Mouse (Mus musculus) midbrain, postnatal 0 days (tissue): Measurements from ENCODE around the gene Kif26a. TPM values are rescaled to one million over a fixed set of nuclear protein-coding genes. Genes with fewer than 3 reads are reported as not detected.

Source experiments
- ATAC-seq: fragments of 200-750 bp; cut with Nextera tagmentation; 2 replicates; pipeline ENCODE4 v1.8.0; 2017; ENCODE audit warnings: moderate number of reproducible peaks, mild to moderate bottlenecking, moderate TSS enrichment, moderate library complexity; ENCODE audit not compliant: low FRiP score
- DNase-seq: peaks from one replicate; pipeline ENCODE4 v3.0.0-alpha.2; 2015; ENCODE audit warnings: low spot score
- H3K27ac ChIP-seq: fragments of 300-500 bp; sonication (generic); 2 replicates; pipeline ENCODE4 v1.5.1; 2014; ENCODE audit warnings: low read depth, mild to moderate bottlenecking, low read length, mixed read lengths
- H3K27me3 ChIP-seq: fragments of 300-500 bp; sonication (generic); 2 replicates; pipeline ENCODE4 v1.6.1; 2014; ENCODE audit warnings: low read length, control low read depth, mixed read lengths; ENCODE audit not compliant: insufficient read depth
- H3K36me3 ChIP-seq: fragments of 300-500 bp; sonication (generic); 2 replicates; pipeline ENCODE4 v1.6.1; 2014; ENCODE audit warnings: low read length, control low read depth, mixed read lengths; ENCODE audit not compliant: insufficient read depth
- H3K4me1 ChIP-seq: fragments of 300-500 bp; sonication (generic); 2 replicates; pipeline ENCODE4 v1.6.1; 2014; ENCODE audit warnings: mild to moderate bottlenecking, control low read depth, antibody characterized with exemption, low read length, mixed read lengths; ENCODE audit not compliant: insufficient read depth
- H3K4me2 ChIP-seq: fragments of 300-500 bp; sonication (generic); 2 replicates; pipeline ENCODE4 v1.6.1; 2014; ENCODE audit warnings: low read depth, mild to moderate bottlenecking, low read length, mixed read lengths; ENCODE audit not compliant: poor library complexity, severe bottlenecking
- H3K4me3 ChIP-seq: fragments of 300-500 bp; sonication (generic); 2 replicates; pipeline ENCODE4 v1.5.1; 2014; ENCODE audit warnings: low read depth, mild to moderate bottlenecking, low read length, moderate library complexity
- H3K9ac ChIP-seq: fragments of 300-500 bp; sonication (generic); replicated peaks from 2 replicates; pipeline ENCODE4 v1.6.1; 2014; ENCODE audit warnings: mild to moderate bottlenecking, low read length, moderate library complexity, mixed read lengths; ENCODE audit not compliant: poor library complexity, severe bottlenecking
- H3K9me3 ChIP-seq: fragments of 300-500 bp; sonication (generic); 2 replicates; pipeline ENCODE4 v1.6.1; 2016; ENCODE audit warnings: low read length, control low read depth
- CTCF ChIP-seq: IDR thresholded peaks from 2 replicates; pipeline ENCODE4 v1.5.1; 2016; ENCODE audit warnings: antibody characterized with exemption, mild to moderate bottlenecking
- WGBS: fragments of 180-500 bp; shearing (Covaris S2); extraction: QIAGEN DNeasy Blood & Tissue Kit; methylation state at CpG from one replicate; pipeline ENCODE4 v1.1.7; 2014; 5-methylcytosine and 5-hydroxymethylcytosine counted together
- polyA plus RNA-seq: library from polyadenylated mRNA; unstranded; fragments of >200 nt; fragmentation: Nextera tagmentation; extraction: Ambion mirVana; gene quantifications from 2 replicates; pipeline ENCODE4 v1.2.1, GENCODE M21; 2015
- total RNA-seq: library from RNA; depleted of rRNA; stranded (reverse); fragments of >200 nt; gene quantifications from 2 replicates; pipeline ENCODE4 v1.2.3, GENCODE M21; 2014

Gene Kif26a
- total and polyA plus RNA-seq, 2 experiments from 2014 or later: 2.4 to 26.5 TPM

DNA sequence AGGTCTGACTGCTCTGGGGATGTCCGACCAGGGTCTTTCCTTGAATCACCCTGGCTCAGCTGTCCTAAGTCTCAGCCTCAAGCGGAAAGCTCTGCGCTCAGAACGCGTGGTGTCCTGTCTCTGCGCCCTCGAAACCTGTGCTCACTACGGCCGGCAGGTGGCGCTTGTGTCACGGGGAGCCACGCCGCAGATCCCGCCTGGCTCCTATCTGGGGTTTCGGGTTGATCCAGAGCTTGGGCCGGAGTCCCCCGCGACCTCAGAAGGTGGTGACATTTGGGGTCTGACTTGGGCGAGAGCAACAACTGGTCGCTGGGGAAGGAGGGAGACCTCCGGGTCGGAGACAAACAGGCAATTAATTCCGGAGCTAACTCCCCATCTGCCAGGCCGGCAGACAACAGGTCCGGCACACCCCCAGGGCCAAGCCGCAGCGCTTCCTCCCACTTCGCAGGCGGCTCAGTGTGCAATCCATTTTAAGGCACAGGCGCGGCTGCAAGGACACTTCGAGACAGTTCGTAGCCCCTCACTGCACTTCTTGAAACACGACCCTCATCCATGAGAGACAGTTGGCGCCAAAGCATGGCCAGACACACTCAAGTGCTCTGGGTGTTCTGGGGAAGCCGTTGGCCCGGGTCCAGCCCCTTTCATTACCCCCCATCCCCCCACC, 665 bp upstream of the Kif26a start:
- peak; percentile 82 for DNase-seq
- Histone ChIP-seq H3K4me2 (peak overlapping the region; percentile 68), H3K9me3 (no peaks in the 10 kb centered on the region), H3K36me3 (no peaks in the 10 kb centered on the region), H3K4me1 (peaks cover 5% of the 10 kb centered on the region; the same call in 1 of the 2 replicates), H3K4me3 (peak overlapping the region; percentile 63), H3K9ac (peak overlapping the region; percentile 57; the same call in 1 of the 2 replicates), H3K27ac (no peak overlapping the region), H3K27me3 (peaks cover 11% of the 10 kb centered on the region; the same call in 1 of the 2 replicates)
- 0 out of 2 replicates have a peak, but pooled peaks have one; percentile 31 for ATAC-seq
- peak; percentile 99 for TF ChIP-seq CTCF
- WGBS: under 1% methylated on average over 37 of the region's 37 CpGs

GRCm38 (mm10) chr12:112147365-112147764, 1.4 kb downstream of the Kif26a start:
- Histone ChIP-seq H3K9ac (0 out of 2 replicates have a peak overlapping the region, but pooled peaks have one; percentile 24), H3K9me3 (no peaks in the 10 kb centered on the region), H3K27me3 (peaks cover 9% of the 10 kb centered on the region; the same call in 1 of the 2 replicates), H3K4me3 (peak overlapping the region; percentile 63), H3K4me1 (peaks cover 5% of the 10 kb centered on the region; the same call in 1 of the 2 replicates), H3K27ac (no peak overlapping the region), H3K4me2 (peak overlapping the region; percentile 68), H3K36me3 (no peaks in the 10 kb centered on the region)
- no peak for DNase-seq
- 30% methylated on average over 5 of the region's 5 CpGs for WGBS
- ATAC-seq: no peak
- TF ChIP-seq CTCF: no peak

DNA sequence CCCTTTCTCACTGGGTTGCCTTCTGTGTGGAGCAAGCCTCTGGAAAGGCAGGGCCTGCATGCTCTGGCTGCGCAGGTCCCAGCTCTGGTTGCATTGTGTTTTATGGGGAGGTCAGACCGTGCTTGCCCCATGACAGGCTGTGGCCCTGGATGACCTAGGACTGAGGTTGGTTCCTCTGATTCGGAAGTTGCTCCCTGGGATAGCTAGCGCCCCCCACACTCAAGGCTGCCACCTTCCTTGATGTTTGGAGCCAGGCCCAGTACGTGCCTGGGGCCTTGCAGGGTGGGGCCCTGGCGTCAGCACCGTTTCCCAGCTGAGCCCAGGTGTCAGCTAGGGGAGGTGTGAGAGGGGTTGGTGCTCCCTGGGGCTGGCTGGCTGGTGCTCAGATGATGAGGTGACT, 4.0 kb downstream of the Kif26a start:
- TF ChIP-seq CTCF: no peak
- Histone ChIP-seq H3K9me3 (no peaks in the 10 kb centered on the region), H3K36me3 (no peaks in the 10 kb centered on the region), H3K9ac (no peak overlapping the region; the same call in 1 of the 2 replicates), H3K4me1 (peaks cover under 1% of the 10 kb centered on the region; the same call in 1 of the 2 replicates), H3K27ac (no peak overlapping the region), H3K27me3 (no peaks in the 10 kb centered on the region), H3K4me3 (no peak overlapping the region), H3K4me2 (no peak overlapping the region)
- 70% methylated on average over 7 of the region's 7 CpGs for WGBS
- no peak for DNase-seq
- ATAC-seq: no peak

GRCm38 (mm10) chr12:112151244-112151979, 5.4 kb downstream of the Kif26a start:
- Histone ChIP-seq H3K27ac (peak overlapping the region; percentile 18; the same call in 1 of the 2 replicates), H3K4me1 (peaks cover 4% of the 10 kb centered on the region; the same call in 1 of the 2 replicates), H3K9ac (no peak overlapping the region), H3K9me3 (no peaks in the 10 kb centered on the region), H3K36me3 (no peaks in the 10 kb centered on the region), H3K27me3 (no peaks in the 10 kb centered on the region), H3K4me3 (no peak overlapping the region), H3K4me2 (no peak overlapping the region)
- no peak for TF ChIP-seq CTCF
- WGBS: 45% methylated on average over 12 of the region's 12 CpGs
- no peak for DNase-seq
- ATAC-seq: no peak

DNA sequence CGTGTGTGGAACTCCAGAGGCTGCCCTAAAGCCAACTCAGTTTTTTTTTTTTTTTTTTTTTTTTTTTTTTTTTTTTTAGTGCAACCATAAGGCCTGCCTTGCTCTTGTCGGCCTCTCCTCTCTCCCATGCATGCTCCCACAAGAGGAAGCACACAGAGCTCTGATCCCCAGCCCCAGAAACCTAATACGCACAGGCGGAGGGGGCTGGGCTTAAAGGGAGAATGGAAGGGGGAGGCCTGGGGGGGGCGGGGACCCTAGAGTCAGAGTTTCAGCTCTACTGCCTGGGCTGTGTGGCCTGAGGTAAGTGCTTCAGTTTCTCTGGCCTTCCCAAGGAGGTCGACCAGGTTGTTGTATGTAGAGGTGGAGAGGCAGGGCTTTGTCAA, 6.0 kb downstream of the Kif26a start:
- H3K9me3 ChIP-seq: no peaks in the 10 kb centered on the region
- H3K4me2 ChIP-seq: no peak overlapping the region
- H3K4me3 ChIP-seq: no peak overlapping the region
- ATAC-seq (no peak), DNase-seq (no peak)
- 66% methylated on average over 6 of the region's 6 CpGs for WGBS
- no peak for TF ChIP-seq CTCF
- H3K4me1 ChIP-seq: 0 out of 2 replicates have a peak, but pooled peaks cover 4% of the 10 kb centered on the region
- H3K27me3 ChIP-seq: no peaks in the 10 kb centered on the region
- no peaks in the 10 kb centered on the region for H3K36me3 ChIP-seq
- H3K27ac ChIP-seq: no peak overlapping the region
- H3K9ac ChIP-seq: no peak overlapping the region

DNA sequence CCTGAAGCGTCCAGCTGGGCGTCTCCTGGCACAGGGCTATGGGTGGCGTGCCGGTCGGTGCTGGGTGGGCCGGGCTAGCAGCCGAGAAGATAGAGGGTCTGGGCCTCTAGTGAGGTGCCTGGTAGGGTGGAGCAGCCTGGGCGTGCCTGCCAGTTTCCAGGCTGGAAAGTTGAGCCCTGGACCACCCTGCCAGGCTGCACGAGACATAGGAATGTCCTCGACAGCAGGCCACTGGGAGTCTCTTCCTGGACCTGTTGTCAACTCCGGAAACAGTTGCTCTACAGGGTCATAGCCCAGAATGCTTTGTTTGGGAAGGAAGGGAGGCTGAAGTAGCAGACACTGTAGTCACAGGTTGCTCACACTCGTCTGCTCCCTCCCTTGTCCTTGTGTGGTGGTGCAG, 7.6 kb downstream of the Kif26a start:
- TF ChIP-seq CTCF: no peak
- 0 out of 2 replicates have a peak, but pooled peaks cover 4% of the 10 kb centered on the region for H3K4me1 ChIP-seq
- ATAC-seq (no peak), DNase-seq (no peak)
- no peaks in the 10 kb centered on the region; the same call in none of the 2 replicates for H3K36me3 ChIP-seq
- no peak overlapping the region for H3K9ac ChIP-seq
- no peak overlapping the region for H3K4me2 ChIP-seq
- H3K27me3 ChIP-seq: no peaks in the 10 kb centered on the region
- no peaks in the 10 kb centered on the region for H3K9me3 ChIP-seq
- WGBS: 81% methylated on average over 12 of the region's 12 CpGs
- H3K4me3 ChIP-seq: no peak overlapping the region
- no peak overlapping the region for H3K27ac ChIP-seq
